Mouse (Mus musculus) G1E (cell line): ENCODE data around the gene Dpp3. TPM values are rescaled to one million over a fixed set of nuclear protein-coding genes. Genes with fewer than 3 reads are reported as not detected.

Source experiments
- ATAC-seq: 2 replicates; pipeline ENCODE4 v1.8.0; 2016; ENCODE audit warnings: mild to moderate bottlenecking; ENCODE audit not compliant: insufficient number of reproducible peaks, poor library complexity, low FRiP score, severe bottlenecking; ENCODE audit errors: extremely low read depth
- DNase-seq: peaks from one replicate; pipeline ENCODE4 v3.0.0; 2012; ENCODE audit warnings: low spot score
- H3K27me3 ChIP-seq: 2 replicates; pipeline ENCODE4 v1.6.1; 2012; ENCODE audit warnings: mild to moderate bottlenecking, low read length, inconsistent platforms; ENCODE audit not compliant: insufficient read depth
- H3K36me3 ChIP-seq: replicated peaks from 2 replicates; pipeline ENCODE3; 2012; ENCODE audit warnings: mild to moderate bottlenecking, inconsistent platforms
- H3K4me1 ChIP-seq: 2 replicates; pipeline ENCODE4 v1.6.1; 2012; ENCODE audit warnings: low read depth, low read length, inconsistent platforms, mixed read lengths; ENCODE audit not compliant: insufficient read depth
- H3K4me3 ChIP-seq: 2 replicates; pipeline ENCODE4 v1.5.1; 2012; ENCODE audit warnings: low read depth, mild to moderate bottlenecking, inconsistent platforms, low read length, moderate library complexity, mixed read lengths
- H3K9me3 ChIP-seq: replicated peaks from 2 replicates; pipeline ENCODE4 v1.6.1; 2012; ENCODE audit warnings: inconsistent platforms
- CTCF ChIP-seq: IDR thresholded peaks from 2 replicates; pipeline ENCODE4 v1.5.1; 2012; ENCODE audit warnings: low read depth, low read length, inconsistent platforms, mixed read lengths
- GATA1 ChIP-seq: IDR thresholded peaks from 2 replicates; pipeline ENCODE4 v1.6.1; 2012; ENCODE audit warnings: borderline replicate concordance, low read length, inconsistent platforms, mixed read lengths
- GATA2 ChIP-seq: IDR thresholded peaks from 2 replicates; pipeline ENCODE4 v1.6.1; 2012; ENCODE audit warnings: low read depth, low read length, inconsistent platforms, borderline replicate concordance
- POLR2AphosphoS5 ChIP-seq: IDR thresholded peaks from 2 replicates; pipeline ENCODE4 v1.6.1; 2012; ENCODE audit warnings: low read depth, low read length, inconsistent platforms; ENCODE audit not compliant: insufficient replicate concordance
- TAL1 ChIP-seq: conservative IDR thresholded peaks from 2 replicates; pipeline ENCODE4 v1.6.1; 2012; ENCODE audit warnings: low read depth, low read length, inconsistent platforms, mixed read lengths
- polyA plus RNA-seq: library from polyadenylated mRNA; stranded (reverse); fragments of >175 nt; gene quantifications from 2 replicates; pipeline ENCODE4 v1.2.3, GENCODE M21; 2012
- total RNA-seq, 2 experiments: library from RNA; stranded (forward) in 1 of 2; stranded (reverse) in 1 of 2; fragments of 200-1000 nt in 1 of 2; fragments of >200 nt in 1 of 2; fragmentation: Nextera tagmentation in 1 of 2; gene quantifications; 2 replicates each; pipeline ENCODE4 v1.2.3; 2014 to 2017

Dpp3 gene
- total and polyA plus RNA-seq, 3 experiments, result 41.5 to 88.2 (median 47.3) TPM

DNA sequence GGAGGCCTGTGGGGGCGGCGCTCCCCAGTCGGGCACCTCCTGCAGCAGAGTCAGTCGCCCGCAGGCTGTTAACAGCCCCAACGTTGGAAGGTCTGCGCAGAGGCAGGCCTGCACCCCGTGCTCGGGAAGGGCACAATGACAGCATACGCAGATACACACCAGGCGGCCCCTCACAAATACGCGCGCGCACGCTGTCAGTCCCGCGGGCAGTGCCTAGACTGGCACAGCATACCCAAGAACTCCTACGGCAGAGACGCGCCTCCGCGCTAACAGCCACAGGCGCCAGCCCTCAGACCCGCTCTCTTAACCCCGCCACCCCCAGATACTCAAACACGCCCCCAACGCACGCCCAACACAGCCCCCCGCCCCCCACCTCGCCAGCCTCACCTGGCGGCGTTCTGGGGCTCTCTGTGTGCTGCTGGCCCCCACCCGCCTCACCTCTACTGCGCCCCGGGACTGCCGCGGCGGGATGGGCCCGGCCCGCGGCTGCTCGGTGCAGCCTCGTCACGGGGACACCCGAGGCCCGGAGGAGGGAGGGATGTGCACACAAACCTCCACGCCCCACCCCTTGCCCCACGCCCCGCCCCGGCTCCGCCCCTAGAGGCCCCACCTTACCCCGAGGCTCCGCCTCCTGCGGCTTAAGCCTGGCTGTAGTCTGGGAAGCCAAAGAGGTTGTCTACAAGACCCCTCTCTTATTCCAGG is 14.6 kb upstream of the Dpp3 start, which contains the start of gene Peli3:
TSS of gene Peli3 (minus strand) at position 577 of the 702 bp plus-strand sequence.
- Histone ChIP-seq H3K4me1 (peaks cover 14% of the 10 kb centered on the region), H3K27me3 (peaks cover 64% of the 10 kb centered on the region), H3K36me3 (no peaks in the 10 kb centered on the region), H3K9me3 (no peaks in the 10 kb centered on the region), H3K4me3 (peak within 1 kb of the TSS; percentile 64)
- no peak for TF ChIP-seq CTCF
- no peak for TF ChIP-seq POLR2AphosphoS5
- no peak for TF ChIP-seq GATA2
- TF ChIP-seq GATA1, result no peak
- TF ChIP-seq TAL1, result no peak
- ATAC-seq (0 out of 2 replicates have a peak, but pooled peaks have one; percentile 28), DNase-seq (peak; percentile 65)

DNA sequence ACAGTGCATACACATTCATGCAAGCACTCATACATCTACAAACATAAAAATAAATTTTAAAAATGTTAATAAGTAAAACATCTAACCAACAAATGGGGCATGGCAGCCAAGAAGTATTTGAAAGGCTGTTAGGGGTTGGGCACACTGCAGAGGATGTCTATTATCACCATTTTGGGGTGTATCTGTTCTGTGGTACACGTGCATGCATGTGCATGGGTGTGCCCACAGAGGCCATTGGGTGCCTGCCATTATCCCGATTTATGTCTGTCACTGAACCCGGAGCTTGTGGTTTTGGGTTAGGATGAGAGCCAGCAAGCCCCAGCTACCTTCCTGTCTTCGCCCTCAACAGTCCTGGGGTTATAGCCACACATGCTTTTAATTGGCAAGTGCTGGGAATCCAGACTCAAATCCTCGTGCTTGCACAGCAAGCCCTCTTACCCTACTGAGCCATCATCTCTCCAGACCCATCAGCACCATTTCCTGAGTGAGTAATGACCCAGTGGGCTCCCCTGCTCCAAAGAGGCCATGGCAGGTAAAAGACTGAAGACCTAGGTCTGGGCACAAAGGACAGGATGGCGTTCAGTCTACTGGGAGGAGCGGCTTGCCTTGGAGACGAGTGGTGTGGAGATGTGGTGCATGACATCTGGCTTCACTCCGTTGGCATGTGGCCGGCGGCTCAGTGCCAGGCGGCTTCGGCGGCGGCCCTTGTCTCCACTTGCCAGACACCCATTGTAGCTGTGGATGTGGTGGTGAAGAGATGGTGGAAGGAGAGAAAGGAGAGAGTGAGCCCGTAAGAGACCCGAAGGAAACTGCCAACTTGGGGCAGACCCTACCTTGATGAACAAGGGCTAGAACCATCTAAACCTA is 9.6 kb upstream of the Dpp3 start:
- ATAC-seq, result no peak
- no peak for TF ChIP-seq POLR2AphosphoS5
- TF ChIP-seq GATA2, result no peak
- TF ChIP-seq GATA1, result no peak
- no peak for TF ChIP-seq TAL1
- no peak for TF ChIP-seq CTCF

DNA sequence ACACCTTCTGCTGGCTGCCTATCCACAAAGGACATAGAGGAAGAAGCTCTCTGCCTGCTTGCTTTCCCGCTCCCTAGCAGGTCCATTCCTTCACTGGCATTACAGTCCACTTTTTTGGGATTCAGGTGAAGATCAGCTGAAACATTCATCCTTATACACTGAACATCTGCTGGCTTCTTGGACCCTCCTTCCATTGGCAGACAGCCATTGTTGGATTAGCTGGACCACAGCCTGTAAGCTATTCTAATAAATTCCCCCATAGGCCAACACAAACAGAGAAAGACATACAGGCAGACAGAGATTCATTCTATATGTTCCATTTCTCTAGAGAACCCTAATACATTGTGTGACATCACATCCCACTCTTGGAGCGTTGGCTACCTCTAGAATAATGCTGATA is 8.8 kb upstream of the Dpp3 start:
- no peaks in the 10 kb centered on the region for H3K9me3 ChIP-seq
- peaks cover 55% of the 10 kb centered on the region for H3K27me3 ChIP-seq

More for the DNA sequence above, 9.6 kb upstream of the Dpp3 start:
- H3K36me3 ChIP-seq, result no peaks in the 10 kb centered on the region
- peaks cover 55% of the 10 kb centered on the region for H3K27me3 ChIP-seq
- no peak overlapping the region for H3K4me3 ChIP-seq
- DNase-seq, result no peak
- peaks cover 5% of the 10 kb centered on the region for H3K4me1 ChIP-seq
- no peaks in the 10 kb centered on the region for H3K9me3 ChIP-seq

DNA sequence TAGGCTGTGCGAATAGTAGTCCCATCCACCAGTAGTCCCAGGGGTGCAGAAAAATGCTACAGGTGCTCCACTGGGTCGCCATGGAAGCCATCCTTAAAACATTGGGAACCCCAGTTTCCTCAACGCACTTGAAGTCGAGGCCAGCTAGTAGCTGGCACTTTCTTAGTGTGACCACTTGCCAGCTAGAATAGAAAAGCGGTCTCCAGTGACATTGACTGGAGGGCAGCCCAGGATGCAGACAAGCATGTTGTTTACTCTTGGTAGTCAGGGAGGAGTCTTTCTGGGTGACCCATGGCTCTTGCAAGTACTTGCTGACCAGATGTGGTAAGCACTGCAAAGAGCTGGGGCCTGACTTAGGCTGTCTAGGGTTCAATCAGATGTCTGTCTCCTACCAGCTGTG is 694 bp upstream of the Dpp3 start:
- Histone ChIP-seq H3K27me3 (peaks cover 19% of the 10 kb centered on the region), H3K4me3 (peak overlapping the region; percentile 74; the same call in 1 of the 2 replicates), H3K36me3 (peaks cover 32% of the 10 kb centered on the region), H3K9me3 (no peaks in the 10 kb centered on the region), H3K4me1 (peaks cover 35% of the 10 kb centered on the region)
- no peak for DNase-seq
- ATAC-seq, result no peak
- no peak for TF ChIP-seq POLR2AphosphoS5
- TF ChIP-seq CTCF, result no peak
- TF ChIP-seq GATA2, result no peak
- no peak for TF ChIP-seq GATA1
- no peak for TF ChIP-seq TAL1

More for the DNA sequence above, 8.8 kb upstream of the Dpp3 start:
- ATAC-seq (no peak), DNase-seq (no peak)
- H3K4me1 ChIP-seq, result no peaks in the 10 kb centered on the region
- TF ChIP-seq TAL1, result no peak
- TF ChIP-seq CTCF, result no peak
- TF ChIP-seq POLR2AphosphoS5, result no peak
- no peak for TF ChIP-seq GATA1
- TF ChIP-seq GATA2, result no peak
- no peaks in the 10 kb centered on the region for H3K36me3 ChIP-seq
- H3K4me3 ChIP-seq, result no peak overlapping the region

DNA sequence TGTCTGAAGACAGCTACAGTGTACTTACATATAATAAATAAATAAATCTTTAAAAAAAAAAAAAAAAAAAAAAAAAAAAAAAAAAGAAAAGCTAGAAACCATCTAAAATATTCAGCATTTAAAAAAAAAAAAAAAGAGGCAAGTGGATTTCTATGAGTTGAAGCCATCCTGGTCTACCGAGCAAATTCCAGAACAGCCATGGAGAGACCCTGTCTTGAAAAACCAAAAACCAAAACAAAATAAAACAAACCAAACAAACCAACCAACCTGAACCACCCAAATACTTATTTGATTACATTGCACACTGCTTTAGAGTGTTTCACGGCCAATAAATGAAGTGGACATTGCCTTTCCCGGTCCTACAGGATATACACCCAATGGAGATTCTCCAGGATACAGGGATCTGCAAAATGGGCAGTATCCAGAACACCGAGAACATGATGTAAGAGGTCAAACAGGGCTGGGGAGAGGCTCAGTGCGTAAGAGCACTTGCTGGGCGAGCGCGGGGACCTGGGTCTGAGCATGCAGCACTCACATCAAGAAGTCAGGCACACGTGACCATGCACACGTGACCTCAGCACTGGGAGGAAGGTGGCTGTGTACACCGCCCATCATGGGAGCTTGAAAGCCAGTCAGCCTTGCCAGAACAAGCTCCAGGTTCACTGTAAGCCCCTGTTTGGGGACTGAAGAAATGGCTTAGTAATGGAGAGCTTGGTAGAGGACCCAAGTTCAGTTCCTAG is 2.8 kb downstream of the Dpp3 start:
- no peak for ATAC-seq
- TF ChIP-seq CTCF (no peak), POLR2AphosphoS5 (no peak), TAL1 (no peak), GATA2 (no peak), GATA1 (no peak)
- no peaks in the 10 kb centered on the region for H3K9me3 ChIP-seq
- no peak overlapping the region; the same call in 1 of the 2 replicates for H3K4me3 ChIP-seq
- peaks cover 67% of the 10 kb centered on the region for H3K36me3 ChIP-seq
- no peaks in the 10 kb centered on the region for H3K27me3 ChIP-seq
- no peak for DNase-seq
- peaks cover 34% of the 10 kb centered on the region for H3K4me1 ChIP-seq

DNA sequence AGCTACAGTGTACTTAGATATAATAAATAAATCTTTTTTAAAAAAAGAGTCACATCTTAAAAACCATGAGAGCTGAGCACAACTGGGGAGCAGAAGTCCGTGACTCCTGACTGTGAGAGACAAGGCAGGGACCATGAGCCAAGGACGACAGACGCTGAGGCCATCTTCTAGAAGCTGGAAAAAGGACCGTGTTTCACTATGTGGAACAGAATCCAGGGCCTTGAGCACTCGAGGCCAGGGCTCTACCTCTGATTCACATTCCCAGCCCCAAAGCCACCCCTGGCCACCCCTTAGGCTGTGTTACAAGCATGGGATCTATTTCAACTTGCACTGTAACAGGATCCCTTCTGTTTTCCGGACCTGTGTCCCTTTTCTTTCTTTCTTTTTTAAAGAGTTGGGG is 8.4 kb downstream of the Dpp3 start:
- TF ChIP-seq TAL1, result no peak
- TF ChIP-seq POLR2AphosphoS5, result no peak
- no peak for TF ChIP-seq GATA2
- TF ChIP-seq GATA1, result no peak
- no peak for TF ChIP-seq CTCF
- ATAC-seq, result no peak
- no peak for DNase-seq
- no peaks in the 10 kb centered on the region for H3K9me3 ChIP-seq
- H3K36me3 ChIP-seq, result peaks cover 99% of the 10 kb centered on the region
- no peaks in the 10 kb centered on the region for H3K27me3 ChIP-seq
- no peaks in the 10 kb centered on the region for H3K4me1 ChIP-seq
- H3K4me3 ChIP-seq, result no peak overlapping the region
